Mouse (Mus musculus): Measurements from ENCODE around the gene Cpox. TPM values are rescaled to one million over a fixed set of nuclear protein-coding genes. Genes with fewer than 3 reads are reported as not detected.

Gene Cpox
- 692 and 703 TPM in 2 replicates for polyA plus RNA-seq (2016; fragmentation: Nextera tagmentation; extraction: Ambion mirVana)

DNA sequence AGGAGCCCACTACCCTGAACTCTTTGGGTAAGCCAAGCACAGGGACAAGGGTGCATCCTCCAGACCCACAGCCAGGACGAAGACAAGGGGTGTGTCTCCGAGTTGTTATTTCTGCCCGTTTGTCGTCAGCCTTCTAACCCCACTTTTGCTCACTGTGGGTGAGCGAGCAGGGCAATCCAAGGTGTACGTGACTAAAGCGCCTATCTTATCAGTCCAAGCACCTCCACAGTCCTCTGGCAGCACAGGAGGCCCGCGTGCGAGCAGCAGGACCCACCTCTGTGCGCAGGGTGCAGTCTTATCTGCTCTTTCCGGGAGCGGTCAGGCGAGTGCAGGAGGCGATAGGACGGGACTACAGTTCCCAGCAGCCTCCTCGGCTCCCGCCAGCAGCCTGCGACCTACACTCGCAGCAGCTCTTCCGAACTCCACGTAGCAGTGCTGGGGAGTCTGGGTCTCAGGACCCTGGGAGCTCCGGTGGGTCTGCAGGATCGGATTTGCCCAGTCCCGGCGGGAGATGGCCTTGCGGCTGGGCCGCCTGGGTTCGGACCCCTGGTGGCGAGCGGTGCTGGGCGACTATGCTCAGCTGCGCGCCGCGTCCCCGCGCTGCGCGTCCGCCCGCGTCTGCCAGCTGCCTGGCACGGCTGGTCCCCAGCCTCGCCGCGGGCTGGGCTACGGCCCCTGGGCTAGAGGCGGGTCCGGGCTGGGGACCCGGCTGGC, at the start of gene Cpox:
TSS of gene Cpox (plus strand) at position 376 of the 714 bp plus-strand sequence.
- H3K4me1 ChIP-seq: peaks cover 67% of the 10 kb centered on the region
- peak within 1 kb of the TSS; percentile 100 for H3K27ac ChIP-seq
- peak; percentile 97 for ATAC-seq
- H3K9me3 ChIP-seq (replicated peaks): no peaks in the 10 kb centered on the region
- WGBS (ENCODE audit: insufficient replicate concordance): under 1% methylated on average over 51 of the region's 51 CpGs
- H3K36me3 ChIP-seq: peaks cover 35% of the 10 kb centered on the region
- peak within 1 kb of the TSS; percentile 73 for H3K4me2 ChIP-seq
- no peaks in the 10 kb centered on the region for H3K27me3 ChIP-seq (replicated peaks)
- H3K9ac ChIP-seq: peak within 1 kb of the TSS; percentile 100
- peak within 1 kb of the TSS; percentile 100 for H3K4me3 ChIP-seq

DNA sequence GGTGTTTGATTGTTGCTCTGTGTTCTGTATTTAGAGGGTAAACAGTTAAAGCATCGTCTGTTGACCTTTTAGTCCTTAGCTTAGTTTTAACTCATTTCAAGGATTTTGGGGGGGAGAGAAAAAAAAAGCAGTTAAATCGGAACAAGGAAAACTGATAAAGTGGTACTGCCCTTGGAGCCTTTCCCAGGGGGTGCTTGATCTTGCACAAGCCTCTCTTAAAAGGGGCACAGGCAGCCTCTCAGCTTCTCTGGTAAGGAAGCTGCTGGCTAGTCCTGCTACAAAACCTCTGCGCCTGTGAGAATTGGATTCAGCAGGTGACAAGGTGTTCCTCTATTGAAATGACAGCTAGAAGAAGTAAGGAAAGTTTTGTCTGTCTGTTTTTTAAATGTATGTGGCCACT, 47.7 kb upstream of the Cpox start:
- 85% methylated on average over 3 of the region's 3 CpGs for WGBS (ENCODE audit: insufficient replicate concordance)
- no peak for ATAC-seq

DNA sequence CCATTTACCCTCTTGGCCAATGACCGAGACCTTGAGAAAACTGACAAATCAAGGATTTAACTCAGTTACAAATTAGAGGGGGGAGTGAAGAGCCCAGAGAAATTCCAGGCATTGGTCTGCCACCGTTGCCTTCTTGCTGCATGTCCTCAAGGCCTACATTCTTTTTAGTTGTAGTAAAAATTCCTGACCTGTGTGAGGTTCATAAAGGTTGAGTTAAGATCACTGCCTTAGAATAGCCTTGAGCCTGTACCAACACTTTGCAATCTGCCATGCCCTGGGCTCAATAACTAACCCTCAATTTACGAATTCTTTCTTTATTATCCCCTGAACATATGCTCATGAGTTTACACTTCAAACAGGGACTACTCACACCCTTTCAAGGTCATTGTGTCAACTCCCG, 47.0 kb upstream of the Cpox start:
- H3K36me3 ChIP-seq: no peaks in the 10 kb centered on the region
- no peaks in the 10 kb centered on the region for H3K27me3 ChIP-seq (replicated peaks)
- H3K4me3 ChIP-seq: no peak overlapping the region
- no peak overlapping the region for H3K27ac ChIP-seq
- H3K9me3 ChIP-seq (replicated peaks): no peaks in the 10 kb centered on the region
- WGBS (ENCODE audit: insufficient replicate concordance): 75% methylated on average over 4 of the region's 4 CpGs
- H3K4me2 ChIP-seq: no peak overlapping the region
- H3K4me1 ChIP-seq: peaks cover 20% of the 10 kb centered on the region
- H3K9ac ChIP-seq: no peak overlapping the region
- ATAC-seq: no peak

More for the DNA sequence above, 47.7 kb upstream of the Cpox start:
- H3K4me1 ChIP-seq: peaks cover 12% of the 10 kb centered on the region
- H3K4me2 ChIP-seq: no peak overlapping the region
- no peak overlapping the region for H3K27ac ChIP-seq
- H3K9ac ChIP-seq: no peak overlapping the region
- no peaks in the 10 kb centered on the region for H3K36me3 ChIP-seq
- no peaks in the 10 kb centered on the region for H3K27me3 ChIP-seq (replicated peaks)
- H3K9me3 ChIP-seq (replicated peaks): no peaks in the 10 kb centered on the region
- no peak overlapping the region for H3K4me3 ChIP-seq

DNA sequence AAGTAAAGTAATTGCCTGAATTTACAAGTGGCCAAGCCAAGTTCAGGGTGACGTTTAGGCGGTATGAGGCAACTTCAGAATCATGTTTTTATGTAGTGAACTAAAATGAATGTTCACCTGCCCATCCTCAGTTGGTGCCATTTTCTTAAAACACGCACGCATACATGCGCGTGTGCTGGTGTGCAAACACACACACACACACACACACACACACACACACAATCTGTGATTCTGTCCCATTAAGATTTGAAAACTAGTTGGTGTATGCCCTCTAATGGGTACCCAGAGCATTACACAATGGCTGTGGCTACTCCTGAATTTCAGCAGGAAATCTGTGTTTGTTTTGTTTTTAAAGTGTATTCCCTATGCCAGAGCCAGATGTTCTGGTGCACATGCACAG, 46.1 kb upstream of the Cpox start:
- 79% methylated on average over 6 of the region's 6 CpGs for WGBS (ENCODE audit: insufficient replicate concordance)
- no peak for ATAC-seq
- peaks cover 28% of the 10 kb centered on the region for H3K4me1 ChIP-seq

DNA sequence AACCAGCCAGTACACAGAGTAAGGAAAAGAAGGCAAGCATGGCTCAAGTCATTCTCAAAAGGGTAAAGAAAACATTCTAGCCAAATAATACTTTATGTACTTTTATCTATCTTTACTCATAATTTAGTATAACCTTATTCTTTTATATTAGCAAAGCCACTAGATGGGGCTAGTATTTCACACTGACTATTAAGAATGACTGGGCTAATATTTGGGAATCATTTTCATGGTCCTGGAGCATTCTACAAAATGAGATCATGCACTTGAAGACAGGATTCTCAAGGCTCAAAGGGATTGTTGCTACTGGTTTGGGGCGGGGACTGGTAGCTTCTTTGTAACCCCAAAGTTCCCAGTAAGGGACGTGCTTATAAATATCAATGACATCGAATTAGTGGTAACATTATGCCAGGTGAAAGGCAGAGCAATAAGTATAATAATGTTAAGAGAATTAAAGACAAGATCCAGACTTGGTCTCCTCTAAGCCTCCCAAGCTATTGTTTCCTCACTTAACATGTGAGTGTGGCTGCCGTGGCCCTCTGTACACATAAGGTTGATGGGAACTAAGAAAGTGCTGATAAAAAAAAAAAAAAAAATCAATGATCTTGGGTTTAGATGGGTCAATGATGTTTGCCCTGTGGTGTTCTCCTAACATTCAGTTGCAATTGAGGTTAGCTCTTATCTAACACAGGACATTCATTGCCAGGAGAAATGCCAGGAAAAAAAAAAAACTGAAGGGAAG, 42.3 kb upstream of the Cpox start:
- H3K4me1 ChIP-seq: peaks cover 45% of the 10 kb centered on the region
- no peaks in the 10 kb centered on the region for H3K36me3 ChIP-seq
- no peaks in the 10 kb centered on the region for H3K27me3 ChIP-seq (replicated peaks)
- peak overlapping the region; percentile 75 for H3K27ac ChIP-seq
- no peaks in the 10 kb centered on the region for H3K9me3 ChIP-seq (replicated peaks)
- ATAC-seq: peak; percentile 36; the same call in 1 of the 2 replicates
- H3K4me3 ChIP-seq: no peak overlapping the region
- no peak overlapping the region for H3K4me2 ChIP-seq
- H3K9ac ChIP-seq: peak overlapping the region; percentile 35
- 69% methylated on average over 4 of the region's 4 CpGs for WGBS (ENCODE audit: insufficient replicate concordance)

More for the DNA sequence above, 46.1 kb upstream of the Cpox start:
- Histone ChIP-seq H3K9ac (no peak overlapping the region), H3K9me3 (replicated peaks) (no peaks in the 10 kb centered on the region), H3K4me3 (no peak overlapping the region), H3K27me3 (replicated peaks) (no peaks in the 10 kb centered on the region), H3K36me3 (no peaks in the 10 kb centered on the region), H3K4me2 (no peak overlapping the region), H3K27ac (no peak overlapping the region)

DNA sequence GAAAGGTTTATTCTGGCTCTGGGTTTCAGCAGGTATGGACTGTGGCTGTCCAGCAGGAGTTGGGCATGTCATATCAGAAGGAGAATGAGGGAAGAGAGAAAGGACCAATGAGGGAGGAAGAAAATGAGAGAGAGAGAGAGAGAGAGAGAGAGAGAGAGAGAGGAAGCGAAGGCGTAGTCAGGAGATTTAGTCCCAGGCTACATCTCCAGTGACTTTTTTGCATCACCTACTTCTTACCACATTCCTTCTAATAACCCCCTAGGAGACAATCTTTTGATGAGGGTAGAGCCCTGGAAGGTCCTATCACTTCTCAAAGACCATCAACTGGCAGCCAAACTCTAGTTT, 41.8 kb upstream of the Cpox start:
- H3K9ac ChIP-seq: peak overlapping the region; percentile 33
- H3K4me2 ChIP-seq: no peak overlapping the region
- H3K4me1 ChIP-seq: peaks cover 45% of the 10 kb centered on the region
- H3K4me3 ChIP-seq: no peak overlapping the region
- WGBS (ENCODE audit: insufficient replicate concordance): 100% methylated on average over 2 of the region's 2 CpGs
- H3K9me3 ChIP-seq (replicated peaks): no peaks in the 10 kb centered on the region
- ATAC-seq: no peak
- no peaks in the 10 kb centered on the region for H3K36me3 ChIP-seq
- H3K27ac ChIP-seq: peak overlapping the region; percentile 75
- no peaks in the 10 kb centered on the region for H3K27me3 ChIP-seq (replicated peaks)

DNA sequence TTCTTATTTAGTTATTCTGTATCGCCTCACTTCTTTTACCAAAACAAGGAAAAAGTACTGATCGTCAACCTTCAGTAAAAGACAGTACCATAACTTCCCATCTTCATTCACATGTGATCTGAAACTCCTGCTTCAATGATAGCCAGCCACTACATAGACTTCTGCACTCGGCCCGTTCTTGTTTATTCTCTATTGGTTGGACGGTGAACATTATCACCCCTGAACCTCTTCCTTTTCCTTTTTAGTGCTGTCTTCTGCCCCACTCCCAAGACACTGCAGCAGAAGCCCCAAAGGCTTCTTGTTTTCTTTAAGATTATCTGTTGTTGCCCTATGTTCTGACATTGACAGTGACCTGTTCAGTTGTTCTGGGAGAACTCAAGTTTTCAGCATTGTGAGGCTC, 41.1 kb upstream of the Cpox start:
- H3K27me3 ChIP-seq (replicated peaks): no peaks in the 10 kb centered on the region
- 56% methylated on average over 5 of the region's 5 CpGs for WGBS (ENCODE audit: insufficient replicate concordance)
- H3K9ac ChIP-seq: no peak overlapping the region
- no peak overlapping the region for H3K4me2 ChIP-seq
- H3K4me3 ChIP-seq: no peak overlapping the region
- no peaks in the 10 kb centered on the region for H3K9me3 ChIP-seq (replicated peaks)
- ATAC-seq: peak; percentile 70
- peak overlapping the region; percentile 75 for H3K27ac ChIP-seq
- H3K36me3 ChIP-seq: no peaks in the 10 kb centered on the region
- H3K4me1 ChIP-seq: peaks cover 45% of the 10 kb centered on the region

DNA sequence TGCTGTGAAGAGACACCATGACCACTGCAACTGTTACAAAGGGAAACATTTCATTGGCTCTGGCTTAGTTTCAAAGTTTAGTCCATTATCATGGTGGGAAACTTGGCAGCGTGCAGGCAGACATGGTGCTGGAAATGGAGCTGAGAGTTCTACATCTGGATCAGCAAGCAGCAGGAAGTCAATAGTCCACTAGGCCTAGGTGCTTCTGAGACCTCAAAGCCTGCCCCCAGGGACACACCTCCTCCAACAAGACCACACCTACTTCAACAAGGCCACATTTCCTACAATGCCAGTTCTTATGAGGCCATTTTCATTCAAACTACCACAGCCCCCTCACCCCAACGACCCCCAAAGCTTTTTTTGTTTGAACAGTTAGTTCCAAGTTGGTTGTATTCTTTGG, 40.4 kb upstream of the Cpox start:
- H3K9ac ChIP-seq: peak overlapping the region; percentile 6; the same call in 1 of the 2 replicates
- no peaks in the 10 kb centered on the region for H3K9me3 ChIP-seq (replicated peaks)
- H3K4me3 ChIP-seq: no peak overlapping the region
- H3K4me2 ChIP-seq: no peak overlapping the region
- WGBS (ENCODE audit: insufficient replicate concordance): 54% methylated on average over 2 of the region's 2 CpGs
- H3K27me3 ChIP-seq (replicated peaks): no peaks in the 10 kb centered on the region
- no peaks in the 10 kb centered on the region for H3K36me3 ChIP-seq
- peak overlapping the region; percentile 75 for H3K27ac ChIP-seq
- peak; percentile 69; the same call in 1 of the 2 replicates for ATAC-seq
- peaks cover 45% of the 10 kb centered on the region for H3K4me1 ChIP-seq

DNA sequence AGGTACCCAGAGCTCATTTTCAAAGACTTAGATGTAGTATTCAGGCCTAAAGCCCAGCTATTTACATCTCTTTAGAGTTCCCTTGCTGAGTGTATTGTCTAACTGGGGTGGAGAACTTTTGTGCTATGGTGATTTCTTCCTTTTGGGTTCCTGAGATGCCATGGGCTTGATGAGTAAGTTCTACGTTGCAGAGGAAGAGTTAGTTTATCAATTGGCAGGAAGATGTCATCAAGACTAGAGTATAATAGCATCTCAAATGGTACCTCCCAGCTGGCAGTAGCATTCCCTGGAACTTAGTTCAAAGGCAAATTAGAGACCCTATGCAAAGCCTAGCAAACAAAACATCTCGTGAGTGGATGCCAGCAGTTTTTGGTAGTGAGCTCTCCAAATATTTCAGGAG, 34.2 kb upstream of the Cpox start:
- Histone ChIP-seq H3K4me3 (no peak overlapping the region), H3K9ac (no peak overlapping the region)
- WGBS (ENCODE audit: insufficient replicate concordance): 75% methylated on average over 2 of the region's 2 CpGs

DNA sequence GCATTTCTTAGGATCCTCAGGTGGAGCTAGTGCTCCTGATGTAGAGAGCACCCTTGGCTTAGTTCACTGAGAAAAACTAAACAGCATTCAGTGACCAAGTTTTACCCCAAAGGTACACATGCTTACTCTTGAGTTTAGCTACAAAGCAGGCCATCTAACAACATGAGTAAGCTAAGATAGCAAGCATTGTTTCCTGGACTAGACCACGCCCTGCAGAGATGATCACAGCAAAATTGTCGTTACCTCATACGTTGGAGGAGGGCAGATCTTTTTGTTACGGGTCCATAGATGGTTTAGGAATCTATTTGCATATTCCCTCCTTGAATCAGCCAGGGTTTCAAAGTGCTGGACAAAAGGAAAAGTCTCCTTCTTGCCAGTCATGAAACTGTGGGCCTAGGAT, 32.6 kb upstream of the Cpox start:
- no peaks in the 10 kb centered on the region for H3K9me3 ChIP-seq (replicated peaks)
- peak overlapping the region; percentile 52 for H3K27ac ChIP-seq
- peaks cover 20% of the 10 kb centered on the region for H3K4me1 ChIP-seq
- H3K9ac ChIP-seq: no peak overlapping the region
- WGBS (ENCODE audit: insufficient replicate concordance): 23% methylated on average over 4 of the region's 4 CpGs
- H3K27me3 ChIP-seq (replicated peaks): no peaks in the 10 kb centered on the region
- peak; percentile 86 for ATAC-seq
- no peak overlapping the region for H3K4me3 ChIP-seq
- H3K36me3 ChIP-seq: no peaks in the 10 kb centered on the region
- H3K4me2 ChIP-seq: no peak overlapping the region

More for the DNA sequence above, 34.2 kb upstream of the Cpox start:
- Histone ChIP-seq H3K9me3 (replicated peaks) (no peaks in the 10 kb centered on the region), H3K27ac (no peak overlapping the region), H3K4me1 (peaks cover 20% of the 10 kb centered on the region), H3K36me3 (no peaks in the 10 kb centered on the region), H3K27me3 (replicated peaks) (no peaks in the 10 kb centered on the region), H3K4me2 (no peak overlapping the region)
- ATAC-seq: no peak

DNA sequence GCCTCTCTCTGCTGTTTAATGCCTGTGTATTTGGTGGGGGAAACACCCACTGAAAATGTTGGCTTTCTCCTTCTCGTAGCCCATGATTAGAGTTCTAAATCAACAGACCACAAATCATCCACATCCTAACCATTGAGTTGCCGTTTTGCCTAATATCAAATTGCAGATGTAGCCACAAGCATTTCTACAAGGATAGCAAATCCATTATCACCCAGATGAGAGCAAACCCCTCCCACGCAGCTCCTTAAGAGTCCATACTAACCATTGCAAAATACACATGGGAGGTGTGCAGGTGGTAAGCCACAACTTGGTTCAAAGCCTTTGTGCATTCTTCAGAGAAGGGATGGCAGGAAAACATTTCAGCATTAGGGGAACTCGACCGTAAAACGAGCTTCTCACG, 32.1 kb upstream of the Cpox start:
- H3K9me3 ChIP-seq (replicated peaks): no peaks in the 10 kb centered on the region
- H3K4me1 ChIP-seq: peaks cover 20% of the 10 kb centered on the region
- 0 out of 2 replicates have a peak overlapping the region, but pooled peaks have one; percentile 13 for H3K9ac ChIP-seq
- peak overlapping the region; percentile 52 for H3K27ac ChIP-seq
- H3K4me2 ChIP-seq: no peak overlapping the region
- no peak for ATAC-seq
- 78% methylated on average over 7 of the region's 7 CpGs for WGBS (ENCODE audit: insufficient replicate concordance)
- no peak overlapping the region for H3K4me3 ChIP-seq
- H3K27me3 ChIP-seq (replicated peaks): no peaks in the 10 kb centered on the region
- H3K36me3 ChIP-seq: no peaks in the 10 kb centered on the region

DNA sequence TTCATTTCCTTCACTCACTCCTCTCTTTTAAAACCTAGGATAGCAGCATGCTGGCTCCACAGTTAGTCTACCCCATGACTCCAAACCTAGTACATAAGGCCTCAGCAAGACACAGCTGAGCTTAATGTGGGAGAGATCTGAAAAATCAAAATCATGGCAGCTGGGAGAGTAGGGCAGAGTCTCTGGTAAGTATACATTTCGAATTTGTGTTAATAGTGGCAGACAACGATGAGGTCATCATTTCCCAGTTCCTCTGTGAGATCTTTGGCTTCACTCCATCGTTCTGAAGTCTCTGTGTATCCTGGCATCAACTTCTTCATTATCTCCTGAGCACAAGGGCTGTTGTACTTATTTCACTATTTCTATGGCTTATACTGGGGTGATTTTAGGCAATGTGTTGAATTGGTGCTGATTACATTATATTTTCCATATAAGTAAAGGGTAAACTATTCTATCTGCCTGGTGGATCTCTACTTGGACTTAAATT, 31.4 kb upstream of the Cpox start, which contains the start of gene E330017A01Rik:
TSS of gene E330017A01Rik (minus strand) at position 51 of the 487 bp plus-strand sequence.
- no peaks in the 10 kb centered on the region for H3K9me3 ChIP-seq (replicated peaks)
- H3K4me1 ChIP-seq: peaks cover 20% of the 10 kb centered on the region
- no peaks in the 10 kb centered on the region for H3K27me3 ChIP-seq (replicated peaks)
- peak within 1 kb of the TSS; percentile 52 for H3K27ac ChIP-seq
- no peak within 1 kb of the TSS for H3K4me2 ChIP-seq
- H3K4me3 ChIP-seq: no peak within 1 kb of the TSS
- 0 out of 2 replicates have a peak within 1 kb of the TSS, but pooled peaks have one; percentile 13 for H3K9ac ChIP-seq
- no peaks in the 10 kb centered on the region for H3K36me3 ChIP-seq
- ATAC-seq: no peak
- WGBS (ENCODE audit: insufficient replicate concordance): 75% methylated on average over 3 of the region's 3 CpGs
